Mouse (Mus musculus) left cerebral cortex, adult 8-10 months (tissue): ENCODE measurements around the gene Myh3. TPM values are rescaled to one million over a fixed set of nuclear protein-coding genes. Genes with fewer than 3 reads are reported as not detected.

Experiments
- DNase-seq, 2 experiments: peaks; one replicate each; pipeline ENCODE4 v3.0.0; 2022; ENCODE audit warnings: low spot score in 2 of 2
- microRNA-seq, 2 experiments: library from miRNA; unstranded; fragments of <30 nt; microRNA quantifications; one replicate each; pipeline ENCODE4 v1.2.0; 2022
- total RNA-seq, 4 experiments: library from RNA; stranded (reverse); gene quantifications; 2 replicates each; pipeline ENCODE4 v1.2.4; 2022

Myh3 gene
- total RNA-seq, 4 experiments from 2014 or later: 3.4 to 6.9 (median 5.3) TPM

GRCm38 (mm10) chr11:67143863-67144498 lies 65.9 kb downstream of the Myh3 start:
- DNase-seq: no peak

DNA sequence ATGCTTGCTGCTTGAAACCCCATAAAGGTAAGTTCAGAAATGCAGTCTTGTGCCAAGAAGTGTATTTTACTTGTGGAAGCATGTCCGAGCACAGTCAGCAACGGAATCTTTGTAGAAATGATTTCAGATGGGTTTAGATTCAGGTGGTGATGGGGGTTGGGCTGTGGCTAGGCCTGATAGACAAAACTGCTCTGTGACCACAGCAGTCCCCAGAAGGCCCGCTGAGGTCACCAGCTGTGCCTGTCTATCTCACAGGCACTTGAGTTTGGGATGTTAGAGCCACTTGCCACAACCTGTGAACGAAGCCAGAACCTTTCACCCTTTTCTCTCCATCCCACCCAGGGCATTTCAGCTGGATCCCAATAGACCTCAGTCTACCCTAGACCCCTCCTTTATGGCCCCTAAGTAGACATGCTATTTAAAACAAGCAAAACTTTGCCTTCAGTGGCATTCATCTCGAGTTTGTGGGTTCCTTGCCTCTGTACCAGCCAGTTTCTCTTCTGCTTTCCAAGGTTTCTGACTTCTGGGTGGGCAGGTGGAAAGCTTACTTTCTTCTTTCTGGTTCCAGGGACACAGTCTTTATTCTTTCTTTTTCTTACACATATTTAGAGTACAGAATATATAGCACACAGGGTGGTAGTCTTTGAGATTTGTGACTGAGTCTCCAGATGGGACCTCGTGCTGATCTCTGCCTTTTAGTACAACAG lies 66.6 kb downstream of the Myh3 start:
- no peak for DNase-seq

- no peak for DNase-seq
Measured at GRCm38 (mm10) chr11:67145482-67146408, 67.6 kb downstream of the Myh3 start.

- DNase-seq: no peak
Measured at GRCm38 (mm10) chr11:67146409-67147282, 68.5 kb downstream of the Myh3 start.

- no peak for DNase-seq
Measured at GRCm38 (mm10) chr11:67147283-67147921, 69.3 kb downstream of the Myh3 start.

DNA sequence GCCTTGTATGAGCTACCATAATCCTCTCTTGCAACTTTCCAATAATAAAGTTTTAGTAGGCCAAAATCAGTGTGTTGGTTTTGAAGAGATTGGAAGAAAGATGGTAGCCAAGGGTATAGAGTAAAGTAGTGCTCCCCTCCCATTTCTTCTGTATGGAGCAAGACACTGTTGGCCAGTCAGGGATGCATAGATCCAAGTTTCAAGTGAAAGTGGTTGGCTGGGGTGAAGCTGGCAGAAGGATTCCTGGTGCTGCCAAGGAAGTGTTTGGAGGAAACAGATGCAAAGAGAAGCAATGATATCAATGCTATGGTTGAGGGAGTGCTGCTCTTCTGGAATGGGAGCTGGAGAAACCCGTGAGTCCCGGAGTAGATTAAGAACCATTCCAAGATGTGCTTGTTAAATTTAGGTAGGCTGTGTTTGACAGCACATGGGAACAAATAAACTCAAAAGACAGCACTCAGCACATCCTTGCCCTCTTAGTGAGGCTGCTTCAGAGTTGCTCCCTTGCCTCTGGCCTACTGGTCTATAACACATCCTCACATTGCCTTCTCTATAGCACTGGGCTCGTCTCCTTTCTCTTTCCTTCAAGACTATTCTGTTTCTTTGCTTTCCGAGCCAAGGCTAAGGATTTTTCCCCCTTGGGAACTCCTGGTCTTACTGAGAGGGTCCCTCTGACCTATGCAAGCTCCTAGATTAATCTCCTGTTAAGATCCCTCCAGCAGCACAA lies 70.3 kb downstream of the Myh3 start:
- DNase-seq: no peak

- DNase-seq: no peak
Measured at GRCm38 (mm10) chr11:67150237-67150636, 72.1 kb downstream of the Myh3 start.

GRCm38 (mm10) chr11:67151159-67151558 lies 73.1 kb downstream of the Myh3 start:
- no peak for DNase-seq

Small RNA genes within 50 kb of the gene (microRNA-seq; reads per million reads assigned to microRNA genes)
- 0 reads per million in 2 experiments for gene Mir6923

Other genes starting within 250 kb of the Myh3 start
- gene Pirt, start 166.3 kb upstream of the Myh3 start, total RNA-seq: under 1 TPM; 0.21 to 0.33 (median 0.25) TPM
- not detected for gene Tmem238l, start 121.7 kb upstream of the Myh3 start, total RNA-seq
- 1 to 10 TPM in 3 of 4 experiments, under 1 TPM in 1; 0.67 to 1.2 (median 1.1) TPM for gene Tmem220, start 53.1 kb upstream of the Myh3 start, total RNA-seq
- gene Adprm, start 25.7 kb upstream of the Myh3 start, total RNA-seq: 10 to 100 TPM; 24.6 to 30.2 (median 28.9) TPM
- gene Sco1, start 25.6 kb upstream of the Myh3 start, total RNA-seq: 10 to 100 TPM; 10.2 to 15.0 (median 11.0) TPM
- gene Myh2, start 92.7 kb downstream of the Myh3 start, total RNA-seq: 1 to 10 TPM in 2 of 4 experiments, under 1 TPM in 2; 0.67 to 1.4 (median 0.99) TPM
- gene Myh1, start 121.8 kb downstream of the Myh3 start, total RNA-seq: under 1 TPM; 0.35 to 0.89 (median 0.65) TPM
- gene Myh4, start 159.7 kb downstream of the Myh3 start, total RNA-seq: 1 to 10 TPM in 3 of 4 experiments, under 1 TPM in 1; 0.28 to 9.3 (median 5.5) TPM
- under 1 TPM; 0.27 to 0.39 (median 0.34) TPM for gene Myh8, start 198.8 kb downstream of the Myh3 start, total RNA-seq
- gene Myh13, start 243.4 kb downstream of the Myh3 start, total RNA-seq: under 1 TPM; 0.07 to 0.27 (median 0.18) TPM